Mouse (Mus musculus): ENCODE results near the gene Skint4. TPM values are rescaled to one million over a fixed set of nuclear protein-coding genes. Genes with fewer than 3 reads are reported as not detected.

The Skint4 gene
- 0.24 and 0.31 TPM in 2 replicates for polyA plus RNA-seq (2015; fragmentation: Nextera tagmentation; extraction: Ambion mirVana)

GRCm38 (mm10) chr4:112071716-112072115 is at the start of gene Skint4:
Gene Skint4 (plus strand): TSS chr4:112072016.
- H3K4me1 ChIP-seq = no peaks in the 10 kb centered on the region
- H3K9ac ChIP-seq = no peak within 1 kb of the TSS
- no peak for ATAC-seq (ENCODE audit: insufficient number of reproducible peaks, low FRiP score, low TSS enrichment, low read depth)
- no peaks in the 10 kb centered on the region for H3K36me3 ChIP-seq
- no peak within 1 kb of the TSS for H3K4me3 ChIP-seq
- no peaks in the 10 kb centered on the region for H3K27me3 ChIP-seq
- H3K9me3 ChIP-seq = no peaks in the 10 kb centered on the region
- no peak within 1 kb of the TSS for H3K27ac ChIP-seq
- no peak within 1 kb of the TSS for H3K4me2 ChIP-seq

Other genes starting within 250 kb of the Skint4 start
- 3.2 and 3.4 TPM in 2 replicates for gene Slc5a9, start 169.1 kb upstream of the Skint4 start, polyA plus RNA-seq (2015; fragmentation: Nextera tagmentation; extraction: Ambion mirVana)
- 0.61 and 0.93 TPM in 2 replicates for gene Skint8, start 152.6 kb upstream of the Skint4 start, polyA plus RNA-seq (2015; fragmentation: Nextera tagmentation; extraction: Ambion mirVana)
- gene Skint7, start 99.1 kb upstream of the Skint4 start, polyA plus RNA-seq (2015; fragmentation: Nextera tagmentation; extraction: Ambion mirVana) = 0.47 and 0.93 TPM in 2 replicates
- 0.67 and 0.88 TPM in 2 replicates for gene Skint1, start 65.7 kb upstream of the Skint4 start, polyA plus RNA-seq (2015; fragmentation: Nextera tagmentation; extraction: Ambion mirVana)
- 0.13 and 0.36 TPM in 2 replicates for gene Skint3, start 160.2 kb downstream of the Skint4 start, polyA plus RNA-seq (2015; fragmentation: Nextera tagmentation; extraction: Ambion mirVana)